Mouse (Mus musculus): Measurements from ENCODE around the gene Cntfr. TPM values are rescaled to one million over a fixed set of nuclear protein-coding genes. Genes with fewer than 3 reads are reported as not detected.

Cntfr gene
- polyA plus RNA-seq, 1 experiment from 2014 or later = 5.5 TPM

- Histone ChIP-seq H3K4me2 (no peak overlapping the region), H3K27ac (no peak overlapping the region), H3K36me3 (no peaks in the 10 kb centered on the region), H3K9ac (replicated peaks) (no peak overlapping the region), H3K9me3 (no peaks in the 10 kb centered on the region), H3K4me3 (replicated peaks) (no peak overlapping the region), H3K4me1 (replicated peaks) (peaks cover 43% of the 10 kb centered on the region), H3K27me3 (peaks cover 98% of the 10 kb centered on the region)
- WGBS = 50% methylated on average over 11 of the region's 13 CpGs
- no peak for ATAC-seq (ENCODE audit: insufficient number of reproducible peaks, insufficient read depth, low FRiP score, low TSS enrichment, low read depth)
Measured at GRCm38 (mm10) chr4:41677006-41677629, 19.8 kb downstream of the Cntfr start.

GRCm38 (mm10) chr4:41676248-41677005, 20.5 kb downstream of the Cntfr start:
- H3K4me3 ChIP-seq (replicated peaks) = no peak overlapping the region
- no peak overlapping the region for H3K9ac ChIP-seq (replicated peaks)
- ATAC-seq (ENCODE audit: insufficient number of reproducible peaks, insufficient read depth, low FRiP score, low TSS enrichment, low read depth) = no peak
- H3K4me2 ChIP-seq = no peak overlapping the region
- H3K4me1 ChIP-seq (replicated peaks) = peaks cover 50% of the 10 kb centered on the region
- 60% methylated on average over 17 of the region's 17 CpGs for WGBS
- H3K9me3 ChIP-seq = no peaks in the 10 kb centered on the region
- peaks cover 99% of the 10 kb centered on the region for H3K27me3 ChIP-seq
- no peak overlapping the region for H3K27ac ChIP-seq
- H3K36me3 ChIP-seq = no peaks in the 10 kb centered on the region

GRCm38 (mm10) chr4:41673186-41673585, 23.7 kb downstream of the Cntfr start:
- Histone ChIP-seq H3K9ac (replicated peaks) (no peak overlapping the region), H3K36me3 (no peaks in the 10 kb centered on the region), H3K4me2 (no peak overlapping the region), H3K27ac (no peak overlapping the region), H3K27me3 (peaks cover 100% of the 10 kb centered on the region), H3K4me3 (replicated peaks) (no peak overlapping the region), H3K4me1 (replicated peaks) (peaks cover 43% of the 10 kb centered on the region), H3K9me3 (no peaks in the 10 kb centered on the region)
- 68% methylated on average over 19 of the region's 19 CpGs for WGBS
- no peak for ATAC-seq (ENCODE audit: insufficient number of reproducible peaks, insufficient read depth, low FRiP score, low TSS enrichment, low read depth)

- Histone ChIP-seq H3K4me2 (peak overlapping the region; percentile 36; the same call in 1 of the 2 replicates), H3K4me3 (replicated peaks) (no peak overlapping the region), H3K4me1 (replicated peaks) (peaks cover 41% of the 10 kb centered on the region), H3K27me3 (peaks cover 100% of the 10 kb centered on the region), H3K36me3 (no peaks in the 10 kb centered on the region), H3K27ac (no peak overlapping the region), H3K9ac (replicated peaks) (no peak overlapping the region; the same call in 1 of the 2 replicates), H3K9me3 (no peaks in the 10 kb centered on the region)
- WGBS = 15% methylated on average over 8 of the region's 8 CpGs
- ATAC-seq (ENCODE audit: insufficient number of reproducible peaks, insufficient read depth, low FRiP score, low TSS enrichment, low read depth) = no peak
Measured at GRCm38 (mm10) chr4:41672522-41672963, 24.3 kb downstream of the Cntfr start.

GRCm38 (mm10) chr4:41671963-41672480, 24.9 kb downstream of the Cntfr start:
- H3K4me3 ChIP-seq (replicated peaks) = no peak overlapping the region
- no peak overlapping the region for H3K27ac ChIP-seq
- peak; percentile 23; the same call in 1 of the 2 replicates for ATAC-seq (ENCODE audit: insufficient number of reproducible peaks, insufficient read depth, low FRiP score, low TSS enrichment, low read depth)
- WGBS = 6% methylated on average over 8 of the region's 8 CpGs
- peak overlapping the region; percentile 36 for H3K4me2 ChIP-seq
- peak overlapping the region; percentile 40 for H3K9ac ChIP-seq (replicated peaks)
- peaks cover 100% of the 10 kb centered on the region for H3K27me3 ChIP-seq
- H3K36me3 ChIP-seq = no peaks in the 10 kb centered on the region
- H3K9me3 ChIP-seq = no peaks in the 10 kb centered on the region
- H3K4me1 ChIP-seq (replicated peaks) = peaks cover 36% of the 10 kb centered on the region

GRCm38 (mm10) chr4:41671500-41671899, 25.4 kb downstream of the Cntfr start:
- Histone ChIP-seq H3K4me2 (peak overlapping the region; percentile 36), H3K9me3 (no peaks in the 10 kb centered on the region), H3K36me3 (no peaks in the 10 kb centered on the region), H3K9ac (replicated peaks) (no peak overlapping the region), H3K4me3 (replicated peaks) (no peak overlapping the region), H3K27me3 (peaks cover 100% of the 10 kb centered on the region), H3K4me1 (replicated peaks) (peaks cover 30% of the 10 kb centered on the region), H3K27ac (no peak overlapping the region)
- 23% methylated on average over 5 of the region's 5 CpGs for WGBS
- ATAC-seq (ENCODE audit: insufficient number of reproducible peaks, insufficient read depth, low FRiP score, low TSS enrichment, low read depth) = 0 out of 2 replicates have a peak, but pooled peaks have one; percentile 7

GRCm38 (mm10) chr4:41670836-41671235, 26.1 kb downstream of the Cntfr start:
- Histone ChIP-seq H3K27me3 (peaks cover 99% of the 10 kb centered on the region), H3K4me1 (replicated peaks) (peaks cover 24% of the 10 kb centered on the region), H3K36me3 (no peaks in the 10 kb centered on the region), H3K4me3 (replicated peaks) (no peak overlapping the region), H3K9me3 (no peaks in the 10 kb centered on the region), H3K27ac (no peak overlapping the region), H3K4me2 (no peak overlapping the region), H3K9ac (replicated peaks) (no peak overlapping the region)
- no peak for ATAC-seq (ENCODE audit: insufficient number of reproducible peaks, insufficient read depth, low FRiP score, low TSS enrichment, low read depth)
- WGBS = 78% methylated on average over 18 of the region's 18 CpGs

- Histone ChIP-seq H3K36me3 (no peaks in the 10 kb centered on the region), H3K27me3 (peaks cover 99% of the 10 kb centered on the region), H3K9me3 (no peaks in the 10 kb centered on the region), H3K4me2 (no peak overlapping the region), H3K9ac (replicated peaks) (no peak overlapping the region), H3K27ac (no peak overlapping the region), H3K4me1 (replicated peaks) (peaks cover 50% of the 10 kb centered on the region), H3K4me3 (replicated peaks) (no peak overlapping the region)
- WGBS = 83% methylated on average over 11 of the region's 11 CpGs
- ATAC-seq (ENCODE audit: insufficient number of reproducible peaks, insufficient read depth, low FRiP score, low TSS enrichment, low read depth) = no peak
Measured at GRCm38 (mm10) chr4:41666646-41667045, 30.2 kb downstream of the Cntfr start.

- ATAC-seq (ENCODE audit: insufficient number of reproducible peaks, insufficient read depth, low FRiP score, low TSS enrichment, low read depth) = no peak
- 0 out of 2 replicates have a peak overlapping the region, but pooled peaks have one; percentile 6 for H3K4me2 ChIP-seq
- H3K9me3 ChIP-seq = no peaks in the 10 kb centered on the region
- H3K4me3 ChIP-seq (replicated peaks) = no peak overlapping the region
- 3% methylated on average over 5 of the region's 8 CpGs for WGBS
- H3K27ac ChIP-seq = peak overlapping the region; percentile 56; the same call in 1 of the 2 replicates
- peaks cover 56% of the 10 kb centered on the region for H3K4me1 ChIP-seq (replicated peaks)
- H3K36me3 ChIP-seq = no peaks in the 10 kb centered on the region
- H3K27me3 ChIP-seq = peaks cover 94% of the 10 kb centered on the region
- peak overlapping the region; percentile 45 for H3K9ac ChIP-seq (replicated peaks)
Measured at GRCm38 (mm10) chr4:41665009-41665675, 31.7 kb downstream of the Cntfr start.

- Histone ChIP-seq H3K36me3 (no peaks in the 10 kb centered on the region), H3K27ac (no peak overlapping the region), H3K4me2 (no peak overlapping the region), H3K9ac (replicated peaks) (no peak overlapping the region), H3K9me3 (no peaks in the 10 kb centered on the region), H3K4me1 (replicated peaks) (peaks cover 62% of the 10 kb centered on the region), H3K4me3 (replicated peaks) (no peak overlapping the region), H3K27me3 (peaks cover 94% of the 10 kb centered on the region)
- no peak for ATAC-seq (ENCODE audit: insufficient number of reproducible peaks, insufficient read depth, low FRiP score, low TSS enrichment, low read depth)
- 18% methylated on average over 7 of the region's 7 CpGs for WGBS
Measured at GRCm38 (mm10) chr4:41664533-41664932, 32.4 kb downstream of the Cntfr start.

- no peak overlapping the region for H3K9ac ChIP-seq (replicated peaks)
- WGBS = 7% methylated on average over 8 of the region's 9 CpGs
- no peaks in the 10 kb centered on the region for H3K36me3 ChIP-seq
- peaks cover 93% of the 10 kb centered on the region for H3K27me3 ChIP-seq
- H3K4me3 ChIP-seq (replicated peaks) = no peak overlapping the region
- no peak overlapping the region for H3K27ac ChIP-seq
- peaks cover 72% of the 10 kb centered on the region for H3K4me1 ChIP-seq (replicated peaks)
- no peak for ATAC-seq (ENCODE audit: insufficient number of reproducible peaks, insufficient read depth, low FRiP score, low TSS enrichment, low read depth)
- H3K9me3 ChIP-seq = no peaks in the 10 kb centered on the region
- no peak overlapping the region for H3K4me2 ChIP-seq
Measured at GRCm38 (mm10) chr4:41663614-41664013, 33.3 kb downstream of the Cntfr start.
